Mouse (Mus musculus) neutrophil, adult 5-6 weeks (primary cell): ENCODE measurements at regions not wholly inside any gene's neighbourhood (a gene's known extent, or its start where the extent isn't known, plus 50 kb on each side); places are given as distances from the start of the nearest gene placed in this dataset.

ENCODE experiments used
- ATAC-seq: fragments of 151-379, 151-347 bp; 2 replicates; pipeline ENCODE4 v1.8.0; 2017; ENCODE audit warnings: mild to moderate bottlenecking, moderate TSS enrichment; ENCODE audit not compliant: insufficient number of reproducible peaks, poor library complexity, low FRiP score, severe bottlenecking; ENCODE audit errors: extremely low read depth

DNA sequence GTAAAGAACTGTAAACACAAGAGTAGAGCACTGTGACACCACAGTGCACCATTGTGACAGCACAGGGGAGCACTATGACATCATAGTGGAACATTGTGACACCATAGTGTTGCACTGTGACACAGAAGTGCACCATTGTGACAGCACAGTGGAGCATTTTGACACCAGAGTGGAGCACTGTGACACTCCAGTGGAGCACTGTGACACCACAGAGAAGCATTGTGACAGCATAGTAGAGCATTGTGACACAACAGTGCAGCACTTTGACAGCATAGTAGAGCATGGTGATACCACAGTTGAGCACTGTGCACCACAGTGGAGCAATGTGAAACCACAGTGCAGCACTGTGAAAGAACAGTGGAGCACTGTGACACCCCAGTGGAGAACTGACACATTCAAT, 2750.4 kb upstream of the Gm8797 start:
- ATAC-seq, result peak; percentile 28; the same call in 1 of the 2 replicates

DNA sequence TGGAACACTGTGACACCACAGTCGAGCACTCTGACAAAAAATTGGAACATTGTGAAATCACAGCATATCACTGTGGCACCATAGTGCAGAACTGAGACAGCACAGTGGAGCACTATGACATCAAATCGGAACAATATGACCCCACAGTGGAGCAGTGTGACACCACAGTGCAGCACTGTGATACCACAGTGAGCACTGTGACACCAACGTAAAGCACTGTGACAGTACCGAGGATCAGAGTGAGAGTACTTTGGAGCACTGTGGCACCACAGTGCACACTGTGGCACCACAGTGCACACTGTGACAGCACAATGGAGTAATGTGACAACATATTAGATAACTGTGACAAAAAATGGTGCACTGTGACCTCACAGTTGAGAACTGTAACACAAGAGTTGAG, 2749.4 kb upstream of the Gm8797 start:
- no peak for ATAC-seq

DNA sequence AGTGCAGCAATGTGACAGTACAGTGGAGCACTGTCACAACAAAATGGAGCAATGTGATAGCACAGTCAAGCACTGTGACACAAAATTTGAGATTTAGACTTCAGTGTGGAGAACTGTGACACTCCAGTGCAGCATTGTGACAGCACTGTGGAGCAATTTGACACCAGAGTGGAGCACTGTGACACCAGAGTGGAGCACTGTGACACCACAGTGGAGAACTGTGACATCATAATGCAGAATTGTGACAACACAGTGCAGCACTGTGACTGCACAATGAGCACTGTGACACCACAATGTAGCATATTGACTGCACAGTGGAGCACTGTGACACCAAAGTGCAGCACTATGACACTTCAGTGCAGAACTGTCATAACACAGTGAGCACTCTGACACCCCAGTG, 2749.0 kb upstream of the Gm8797 start:
- ATAC-seq, result no peak

DNA sequence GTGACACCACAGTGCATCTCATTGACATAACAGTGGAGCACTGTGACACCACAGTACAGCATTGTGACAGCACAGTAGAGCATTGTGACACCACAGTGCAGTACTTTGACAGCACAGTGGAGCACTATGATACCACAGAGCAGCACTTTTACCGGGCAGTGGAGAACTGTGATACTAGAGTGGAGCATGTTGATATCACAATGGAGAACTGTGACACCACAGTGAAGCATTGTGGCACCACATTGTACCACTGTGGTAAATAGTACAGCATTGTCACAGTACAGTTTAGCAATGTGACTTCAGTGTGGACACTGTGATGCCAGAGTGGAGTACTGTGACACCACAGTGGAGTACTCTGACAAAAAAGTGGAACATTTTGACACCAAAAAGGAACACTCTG, 2747.2 kb upstream of the Gm8797 start:
- no peak for ATAC-seq

DNA sequence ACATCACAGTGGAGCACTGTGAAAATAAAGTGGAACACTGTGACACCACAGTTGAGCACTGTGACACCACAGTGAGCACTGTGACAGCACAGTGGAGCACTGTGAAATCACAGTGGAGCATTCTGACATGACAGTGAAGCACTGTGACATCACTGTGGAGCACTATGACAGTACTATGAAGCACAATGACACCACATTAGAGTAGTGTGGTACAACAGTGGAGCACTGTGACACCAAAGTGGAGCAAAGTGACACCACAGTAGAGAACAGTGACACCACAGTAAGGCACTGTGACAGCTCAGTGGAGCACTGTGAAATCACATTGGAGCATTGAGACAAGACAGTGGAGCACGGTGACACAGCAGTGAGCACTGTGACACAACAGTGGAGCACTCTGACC, 2739.5 kb upstream of the Gm8797 start:
- no peak for ATAC-seq

DNA sequence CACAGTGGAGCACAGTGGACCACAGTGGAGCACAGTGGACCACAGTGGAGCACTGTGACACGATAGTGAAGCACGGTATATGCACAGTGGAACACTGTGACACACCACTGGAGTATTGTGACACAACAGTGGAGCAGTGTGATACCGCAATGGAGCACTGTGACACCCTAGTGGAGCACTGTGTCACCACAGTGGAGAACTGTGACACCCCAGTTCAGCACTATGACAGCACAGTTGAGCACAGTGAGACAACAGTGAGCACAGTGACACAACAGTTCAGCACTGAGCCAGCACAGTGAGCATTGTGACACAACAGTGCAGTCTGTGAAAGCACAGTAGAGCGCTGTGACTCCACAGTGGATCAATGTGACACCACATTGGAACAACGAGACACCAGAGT, 2737.7 kb upstream of the Gm8797 start:
- ATAC-seq, result no peak

DNA sequence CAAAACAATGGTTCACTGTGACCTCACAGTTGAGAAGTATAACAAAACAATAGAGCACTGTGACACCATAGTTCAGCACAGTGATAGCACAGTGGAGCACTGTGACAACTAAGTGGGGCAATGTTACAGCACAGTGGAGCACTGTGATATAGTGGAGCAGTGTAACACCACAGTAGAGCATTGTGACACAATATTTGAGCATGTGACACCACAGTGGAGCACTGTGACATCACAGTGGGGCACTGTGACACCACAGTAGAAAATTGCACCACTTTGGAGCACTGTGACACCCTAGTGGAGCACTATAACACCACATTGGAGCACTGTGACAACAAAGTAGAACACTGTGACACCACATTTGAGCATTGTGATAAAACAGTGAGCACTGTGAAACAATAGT, 2735.6 kb upstream of the Gm8797 start:
- peak; percentile 45 for ATAC-seq

DNA sequence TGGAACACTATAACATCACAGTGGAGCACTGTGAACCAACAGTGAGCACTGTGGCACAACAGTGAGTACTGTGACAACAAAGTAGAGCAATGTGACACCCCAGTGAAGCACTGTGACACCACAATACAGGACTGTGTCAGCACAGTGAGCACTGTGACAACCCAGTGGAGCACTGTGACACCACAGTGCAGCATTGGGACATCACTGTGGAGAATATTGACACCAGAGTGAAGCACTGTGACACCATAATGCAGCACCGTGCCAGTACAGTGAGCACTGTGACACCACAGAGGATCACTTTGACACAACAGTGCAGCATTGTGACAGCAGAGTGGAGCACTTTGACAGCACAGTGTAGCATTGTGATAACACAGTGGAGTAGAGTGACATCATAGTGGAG, 2734.0 kb upstream of the Gm8797 start:
- no peak for ATAC-seq

DNA sequence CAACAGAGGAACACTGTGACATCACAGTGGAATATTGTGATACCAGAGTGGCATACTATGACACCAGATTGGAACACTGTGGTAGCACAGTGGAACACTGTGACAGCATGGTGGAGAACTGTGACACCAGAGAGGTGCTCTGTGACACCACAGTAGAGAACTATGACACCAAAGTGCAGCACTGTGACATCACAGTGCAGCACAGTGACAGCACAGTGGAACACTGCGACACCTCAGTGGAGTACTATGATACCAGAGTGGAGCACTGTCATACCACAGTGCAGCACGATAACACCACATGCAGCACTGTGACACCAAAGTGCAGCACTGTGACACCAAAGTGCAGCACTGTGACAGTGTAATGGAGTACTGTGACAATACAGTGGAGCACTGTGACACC, 2717.8 kb upstream of the Gm8797 start:
- ATAC-seq, result no peak
